Mouse (Mus musculus) forebrain, embryonic 13.5 days (tissue): ENCODE results near the gene Cdk15. TPM values are rescaled to one million over a fixed set of nuclear protein-coding genes. Genes with fewer than 3 reads are reported as not detected.

ENCODE experiments used
- ATAC-seq: fragments of 200-750 bp; cut with Nextera tagmentation; 2 replicates; pipeline ENCODE4 v1.8.0; 2017
- H3K27ac ChIP-seq: fragments of 300-500 bp; sonication (generic); 2 replicates; pipeline ENCODE4 v1.5.1; 2015; ENCODE audit warnings: inconsistent platforms, mild to moderate bottlenecking, moderate library complexity
- H3K27me3 ChIP-seq: fragments of 300-500 bp; sonication (generic); 2 replicates; pipeline ENCODE4 v1.6.1; 2015; ENCODE audit warnings: mild to moderate bottlenecking, inconsistent platforms
- H3K36me3 ChIP-seq: fragments of 300-500 bp; sonication (generic); 2 replicates; pipeline ENCODE4 v1.6.1; 2015; ENCODE audit warnings: mild to moderate bottlenecking, inconsistent platforms; ENCODE audit not compliant: poor library complexity, severe bottlenecking
- H3K4me1 ChIP-seq: fragments of 300-500 bp; sonication (generic); 2 replicates; pipeline ENCODE4 v1.6.1; 2015; ENCODE audit warnings: inconsistent platforms
- H3K4me2 ChIP-seq: fragments of 300-500 bp; sonication (generic); 2 replicates; pipeline ENCODE4 v1.6.1; 2015; ENCODE audit warnings: inconsistent platforms, mild to moderate bottlenecking, moderate library complexity
- H3K4me3 ChIP-seq: fragments of 300-500 bp; sonication (generic); 2 replicates; pipeline ENCODE4 v1.5.1; 2015; ENCODE audit warnings: mild to moderate bottlenecking, inconsistent platforms
- H3K9ac ChIP-seq: fragments of 300-500 bp; sonication (generic); 2 replicates; pipeline ENCODE4 v1.6.1; 2015; ENCODE audit warnings: mild to moderate bottlenecking, inconsistent platforms
- H3K9me3 ChIP-seq: fragments of 300-500 bp; sonication (generic); replicated peaks from 2 replicates; pipeline ENCODE4 v1.6.1; 2016; ENCODE audit warnings: inconsistent platforms
- WGBS: fragments of 180-500 bp; shearing (Covaris S2); methylation state at CpG from one replicate; pipeline ENCODE4 v1.1.7; 2015; 5-methylcytosine and 5-hydroxymethylcytosine counted together
- polyA plus RNA-seq: library from polyadenylated mRNA; unstranded; fragments of >200 nt; fragmentation: Nextera tagmentation; extraction: Ambion mirVana; gene quantifications from 2 replicates; pipeline ENCODE4 v1.2.1, GENCODE M21; 2015

Gene Cdk15
- polyA plus RNA-seq, 1 experiment from 2014 or later: 0.39 TPM

DNA sequence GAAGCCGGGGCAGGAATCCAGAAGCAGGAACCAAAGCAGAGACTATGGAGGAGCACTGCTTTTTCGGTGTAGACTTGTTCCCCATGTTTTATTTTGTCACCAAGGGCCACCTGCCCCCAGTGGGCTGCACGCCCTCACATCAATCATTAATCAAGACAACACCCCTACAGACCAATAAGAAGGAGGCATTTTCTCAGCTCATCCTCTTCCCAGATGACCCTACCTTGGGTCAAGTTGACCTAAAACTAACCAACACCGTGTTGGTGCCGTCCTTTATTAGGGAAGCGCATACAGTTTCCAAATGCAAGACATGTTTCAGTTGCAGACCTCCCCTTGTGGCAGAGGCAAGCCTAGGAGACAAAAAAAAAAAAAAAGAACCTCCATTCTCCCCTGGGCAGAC lies 132.5 kb downstream of the Cdk15 start:
- no peaks in the 10 kb centered on the region for H3K9me3 ChIP-seq
- H3K4me1 ChIP-seq: peaks cover 15% of the 10 kb centered on the region
- H3K9ac ChIP-seq: no peak overlapping the region
- no peak overlapping the region for H3K4me3 ChIP-seq
- H3K27ac ChIP-seq: no peak overlapping the region
- no peaks in the 10 kb centered on the region for H3K27me3 ChIP-seq
- no peak for ATAC-seq
- H3K4me2 ChIP-seq: no peak overlapping the region
- WGBS: 97% methylated on average over 6 of the region's 6 CpGs
- H3K36me3 ChIP-seq: no peaks in the 10 kb centered on the region

DNA sequence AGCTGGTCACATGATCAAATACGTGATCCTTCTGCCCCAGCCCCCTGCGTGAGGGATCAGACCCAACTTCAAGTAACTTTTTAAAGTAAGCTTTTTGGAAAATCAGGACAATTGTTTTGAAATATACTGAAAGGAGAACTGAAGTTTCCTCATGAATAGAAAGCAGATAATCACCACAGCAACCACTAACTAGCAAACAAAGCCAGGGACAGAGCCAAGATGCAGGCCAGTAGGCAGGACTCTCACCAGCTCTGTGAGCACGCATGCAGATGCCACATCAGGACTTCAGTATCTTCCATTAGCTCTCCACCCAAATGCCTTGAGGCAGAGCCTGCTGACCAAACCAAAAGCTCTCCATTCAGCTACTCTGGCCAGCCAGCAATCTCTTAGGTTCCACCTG lies 135.0 kb downstream of the Cdk15 start:
- Histone ChIP-seq H3K9ac (no peak overlapping the region), H3K27ac (no peak overlapping the region), H3K36me3 (no peaks in the 10 kb centered on the region), H3K4me3 (no peak overlapping the region), H3K4me2 (no peak overlapping the region), H3K4me1 (peaks cover 36% of the 10 kb centered on the region), H3K9me3 (no peaks in the 10 kb centered on the region), H3K27me3 (no peaks in the 10 kb centered on the region)
- WGBS: 38% methylated on average over 3 of the region's 3 CpGs
- ATAC-seq: no peak

- WGBS: 46% methylated on average over 4 of the region's 4 CpGs
Measured at GRCm38 (mm10) chr1:59394072-59394471, 137.4 kb downstream of the Cdk15 start.

DNA sequence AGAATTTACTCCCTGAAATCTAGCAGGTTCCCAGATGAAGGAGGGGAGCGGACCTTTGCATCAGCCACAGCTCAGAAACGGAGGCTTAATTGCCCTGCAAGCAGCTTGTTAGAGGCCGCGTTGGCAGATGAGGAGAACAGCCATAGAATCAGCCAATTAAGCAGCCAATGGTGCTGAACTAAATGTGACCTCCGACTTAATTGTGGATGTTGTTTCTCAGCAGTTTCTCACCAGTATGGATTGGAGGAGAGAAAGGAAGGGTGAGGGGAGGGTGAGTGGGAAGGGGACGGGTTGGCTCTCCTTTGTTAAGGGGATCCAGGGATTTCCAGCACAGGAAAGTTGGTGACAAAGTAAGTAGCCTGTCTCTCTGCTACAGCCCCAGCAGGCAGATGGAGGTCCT lies 137.9 kb downstream of the Cdk15 start:
- no peaks in the 10 kb centered on the region for H3K36me3 ChIP-seq
- WGBS: 2% methylated on average over 6 of the region's 6 CpGs
- H3K4me2 ChIP-seq: peak overlapping the region; percentile 14
- H3K27me3 ChIP-seq: no peaks in the 10 kb centered on the region
- H3K9me3 ChIP-seq: no peaks in the 10 kb centered on the region
- peak overlapping the region; percentile 93 for H3K27ac ChIP-seq
- peak; percentile 92 for ATAC-seq
- peak overlapping the region; percentile 47 for H3K9ac ChIP-seq
- H3K4me3 ChIP-seq: no peak overlapping the region
- peaks cover 29% of the 10 kb centered on the region for H3K4me1 ChIP-seq

More at GRCm38 (mm10) chr1:59394072-59394471, 137.4 kb downstream of the Cdk15 start:
- ATAC-seq: peak; percentile 47; the same call in 1 of the 2 replicates
- no peak overlapping the region for H3K4me3 ChIP-seq
- 0 out of 2 replicates have a peak overlapping the region, but pooled peaks have one; percentile 6 for H3K4me2 ChIP-seq
- no peaks in the 10 kb centered on the region for H3K36me3 ChIP-seq
- H3K9ac ChIP-seq: 0 out of 2 replicates have a peak overlapping the region, but pooled peaks have one; percentile 47
- H3K9me3 ChIP-seq: no peaks in the 10 kb centered on the region
- H3K27me3 ChIP-seq: no peaks in the 10 kb centered on the region
- H3K27ac ChIP-seq: peak overlapping the region; percentile 91
- peaks cover 29% of the 10 kb centered on the region for H3K4me1 ChIP-seq

DNA sequence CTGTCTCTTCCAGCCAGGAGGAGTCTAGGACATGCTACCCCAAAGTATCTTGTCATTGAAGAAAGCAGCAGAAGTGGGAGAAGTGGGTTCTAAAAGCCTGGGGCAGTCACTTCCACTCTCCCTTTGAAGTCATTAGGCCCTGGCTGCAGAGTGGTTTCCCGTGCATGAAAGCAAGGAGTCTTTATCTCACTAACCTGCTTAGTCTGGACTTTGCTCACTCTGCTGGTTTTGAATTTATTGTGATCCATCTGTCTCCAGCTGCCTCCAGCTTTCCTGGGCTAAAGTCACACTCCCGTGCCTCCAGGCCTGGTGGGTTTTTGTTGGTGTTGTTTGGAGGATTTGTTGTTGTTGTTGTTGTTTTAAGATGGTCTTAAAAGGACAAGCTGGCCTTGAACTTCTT lies 139.3 kb downstream of the Cdk15 start:
- H3K9ac ChIP-seq: no peak overlapping the region
- no peaks in the 10 kb centered on the region for H3K9me3 ChIP-seq
- WGBS: 23% methylated on average over 2 of the region's 2 CpGs
- no peak overlapping the region for H3K4me3 ChIP-seq
- peaks cover 29% of the 10 kb centered on the region for H3K4me1 ChIP-seq
- no peaks in the 10 kb centered on the region for H3K36me3 ChIP-seq
- H3K27ac ChIP-seq: peak overlapping the region; percentile 93
- no peak for ATAC-seq
- no peaks in the 10 kb centered on the region for H3K27me3 ChIP-seq
- no peak overlapping the region for H3K4me2 ChIP-seq

DNA sequence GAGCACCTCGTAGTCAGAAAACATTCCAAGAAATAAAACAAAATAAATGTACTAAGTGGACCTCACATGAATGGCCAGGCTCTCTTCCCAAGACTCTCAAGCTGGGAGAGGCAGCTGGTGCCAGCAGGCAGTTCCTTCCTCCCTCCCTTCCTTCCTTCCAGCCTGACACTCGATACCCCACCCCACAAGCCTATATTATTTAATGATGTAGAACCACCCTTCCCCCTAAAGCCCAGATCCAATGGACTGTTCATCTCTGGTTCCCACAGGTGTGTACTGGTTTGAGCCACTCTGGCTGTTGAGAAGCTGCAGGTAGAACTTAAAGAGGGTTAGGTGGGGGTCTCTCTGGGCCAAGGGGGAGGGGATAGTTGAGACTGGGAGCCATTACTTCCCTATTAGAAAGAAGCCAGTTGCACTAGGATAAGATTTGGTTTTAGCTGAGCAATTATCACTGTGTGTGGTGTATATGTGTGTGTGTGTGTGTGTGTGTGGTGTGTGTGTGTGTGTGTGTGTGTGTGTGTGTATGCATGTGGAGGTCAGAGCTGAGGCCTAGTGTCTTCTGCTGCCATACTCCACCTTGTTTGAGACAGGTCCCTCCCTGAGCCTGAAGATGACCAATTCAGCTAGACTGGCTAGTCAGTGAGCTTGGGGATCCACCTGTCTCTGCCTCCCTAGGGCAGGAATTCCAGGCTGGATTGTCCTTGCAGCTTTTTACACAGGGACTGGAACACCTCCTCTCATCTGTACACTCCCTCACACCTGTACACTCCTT lies 143.0 kb downstream of the Cdk15 start:
- no peak overlapping the region for H3K4me3 ChIP-seq
- WGBS: 72% methylated on average over 2 of the region's 2 CpGs
- H3K27me3 ChIP-seq: no peaks in the 10 kb centered on the region

DNA sequence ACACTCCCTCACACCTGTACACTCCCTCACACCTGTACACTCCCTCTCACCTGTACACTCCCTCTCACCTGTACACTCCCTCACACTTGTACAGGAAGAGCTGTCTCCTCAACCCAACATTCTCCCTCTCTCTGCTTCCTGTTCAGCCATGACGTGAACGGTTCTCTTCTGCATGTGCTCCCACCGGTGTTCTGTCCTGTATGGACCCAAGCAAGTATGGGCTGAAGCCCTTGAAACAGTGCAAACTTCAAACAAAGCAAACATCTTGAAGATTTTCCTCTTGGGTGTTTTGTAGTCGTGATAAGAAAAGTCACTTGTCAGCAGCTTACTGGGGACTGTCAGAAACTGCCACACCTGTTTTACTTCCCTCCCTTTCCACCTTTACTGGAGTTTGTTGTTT lies 144.5 kb downstream of the Cdk15 start:
- no peak overlapping the region for H3K4me3 ChIP-seq
- WGBS: 84% methylated on average over 4 of the region's 4 CpGs
- H3K36me3 ChIP-seq: no peaks in the 10 kb centered on the region
- H3K4me1 ChIP-seq: no peaks in the 10 kb centered on the region
- H3K9ac ChIP-seq: no peak overlapping the region
- no peak for ATAC-seq
- H3K4me2 ChIP-seq: no peak overlapping the region
- no peak overlapping the region for H3K27ac ChIP-seq
- H3K27me3 ChIP-seq: no peaks in the 10 kb centered on the region
- H3K9me3 ChIP-seq: no peaks in the 10 kb centered on the region

More for the DNA sequence above, 143.0 kb downstream of the Cdk15 start:
- no peak overlapping the region for H3K9ac ChIP-seq
- H3K27ac ChIP-seq: no peak overlapping the region
- no peaks in the 10 kb centered on the region for H3K9me3 ChIP-seq
- peaks cover 15% of the 10 kb centered on the region for H3K4me1 ChIP-seq
- ATAC-seq: no peak
- H3K36me3 ChIP-seq: no peaks in the 10 kb centered on the region
- H3K4me2 ChIP-seq: no peak overlapping the region

Other genes with a start within 250 kb of the Cdk15 start
- gene C2cd6, start 162.0 kb upstream of the Cdk15 start, polyA plus RNA-seq: not detected in 2 replicates
- gene Tmem237, start 136.5 kb upstream of the Cdk15 start, polyA plus RNA-seq: 50.1 and 53.3 TPM in 2 replicates
- gene Mpp4, start 93.5 kb upstream of the Cdk15 start, polyA plus RNA-seq: 0.27 and 0.40 TPM in 2 replicates
- 13.2 and 15.9 TPM in 2 replicates for gene Als2, start 19.7 kb upstream of the Cdk15 start, polyA plus RNA-seq
- gene Fzd7, start 225.5 kb downstream of the Cdk15 start, polyA plus RNA-seq: 2.8 and 3.4 TPM in 2 replicates